Mouse (Mus musculus): ENCODE data around the gene Myrfl.

Myrfl gene

DNA sequence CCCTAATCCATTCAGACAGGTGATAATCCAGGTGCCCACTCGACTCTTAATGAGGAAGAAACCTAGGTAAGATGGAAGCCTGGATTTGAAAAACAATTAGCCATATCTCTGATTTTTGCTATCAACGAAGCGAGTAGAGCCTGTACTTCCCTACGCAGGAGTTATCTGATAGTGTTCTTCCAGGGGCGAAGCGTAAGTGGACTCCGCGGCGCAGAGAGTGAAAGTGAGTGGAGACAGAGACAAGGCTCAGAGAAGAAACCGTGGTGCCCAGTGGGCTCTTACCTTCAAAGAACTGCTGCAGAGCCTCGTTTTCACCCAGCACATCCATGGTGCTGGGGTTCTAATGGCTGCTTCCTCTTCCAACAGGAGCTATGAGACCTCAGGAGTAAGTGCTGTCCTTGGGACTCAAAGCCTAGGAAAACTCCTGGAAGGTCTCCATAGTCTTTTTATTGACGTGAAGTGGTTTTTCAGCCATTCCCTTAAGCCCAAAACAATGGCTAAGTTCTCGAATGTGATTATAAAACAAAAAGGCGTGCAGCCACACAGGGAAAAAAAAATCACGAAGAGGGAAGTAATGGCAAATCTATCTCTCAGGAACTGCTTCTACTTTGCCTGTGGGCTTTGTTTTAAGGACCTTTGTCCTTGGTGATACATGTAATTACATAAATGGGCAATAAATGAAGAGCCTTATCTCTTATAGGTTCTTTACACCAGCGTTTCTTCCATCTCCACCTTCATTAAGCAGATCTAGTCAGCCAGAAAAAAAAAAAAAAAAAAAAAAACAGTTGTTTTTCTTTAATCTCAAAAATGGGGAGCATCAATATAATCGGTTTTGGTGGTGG is at the start of gene Myrfl:
TSS of gene Myrfl (minus strand) at position 584 of the 842 bp plus-strand sequence.
- DNase-seq (ENCODE audit: low spot score) = no peak

GRCm38 (mm10) chr10:116944940-116945339 is 48.2 kb upstream of the Myrfl start:
- DNase-seq (ENCODE audit: low spot score) = no peak

DNA sequence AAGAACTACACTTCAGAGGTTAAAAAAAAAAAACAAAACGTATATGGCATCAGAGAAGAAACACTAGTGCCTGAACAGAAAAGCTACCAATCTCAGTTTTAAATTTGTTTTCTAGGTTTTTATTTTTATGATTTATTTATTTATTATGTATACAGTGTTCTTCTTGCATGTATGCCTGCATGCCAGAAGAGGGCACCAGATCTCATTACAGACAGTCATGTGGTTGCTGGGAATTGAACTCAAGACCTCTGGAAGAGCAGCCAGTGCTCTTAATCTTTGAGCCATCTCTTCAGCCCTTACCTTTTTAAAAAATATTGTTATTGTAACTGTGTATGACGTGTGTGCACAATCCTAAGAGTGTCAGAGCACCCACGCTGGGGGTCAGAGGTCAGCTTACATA is 47.4 kb upstream of the Myrfl start:
- DNase-seq (ENCODE audit: low spot score) = no peak

GRCm38 (mm10) chr10:116943025-116943424 is 46.3 kb upstream of the Myrfl start:
- DNase-seq (ENCODE audit: low spot score) = no peak

GRCm38 (mm10) chr10:116935028-116935427 is 38.3 kb upstream of the Myrfl start:
- DNase-seq (ENCODE audit: low spot score) = no peak

DNA sequence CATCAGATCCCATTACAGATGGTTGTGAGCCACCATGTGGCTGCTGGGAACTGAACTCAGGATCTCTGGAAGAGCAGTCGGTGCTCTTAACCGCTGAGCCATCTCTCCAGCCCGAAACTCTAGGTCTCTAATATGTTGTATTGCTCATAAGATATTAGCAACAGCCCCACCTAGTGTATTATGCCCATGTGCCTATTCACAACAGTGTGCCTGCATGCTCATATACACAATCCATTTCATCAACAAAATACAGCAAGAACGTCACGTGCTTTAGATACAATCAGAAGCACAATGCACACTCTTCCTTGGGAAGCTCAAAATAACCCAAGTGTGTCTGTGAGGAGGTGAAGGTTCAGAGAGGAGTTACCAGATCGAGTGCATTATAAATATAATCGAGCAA is 37.1 kb upstream of the Myrfl start:
- DNase-seq (ENCODE audit: low spot score) = no peak

DNA sequence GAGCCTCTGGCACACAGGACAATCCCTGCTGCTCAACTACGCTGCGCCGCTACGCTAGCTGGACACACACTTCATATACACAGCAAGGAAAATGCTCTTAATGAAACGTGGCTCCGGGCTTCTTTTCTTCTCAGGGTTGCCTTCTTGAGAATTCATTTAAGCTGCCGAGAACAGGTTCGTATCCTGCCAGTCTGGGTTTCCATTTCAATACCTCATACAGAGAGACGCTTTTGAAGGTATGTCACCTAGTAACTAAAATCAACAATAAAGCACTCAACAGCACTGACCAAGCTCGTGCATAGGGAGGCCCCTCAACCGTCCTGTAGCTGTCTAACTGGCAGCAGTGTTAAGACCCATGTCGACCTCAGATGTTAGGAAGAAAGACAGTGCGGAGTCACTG is 35.7 kb upstream of the Myrfl start:
- DNase-seq (ENCODE audit: low spot score) = no peak

DNA sequence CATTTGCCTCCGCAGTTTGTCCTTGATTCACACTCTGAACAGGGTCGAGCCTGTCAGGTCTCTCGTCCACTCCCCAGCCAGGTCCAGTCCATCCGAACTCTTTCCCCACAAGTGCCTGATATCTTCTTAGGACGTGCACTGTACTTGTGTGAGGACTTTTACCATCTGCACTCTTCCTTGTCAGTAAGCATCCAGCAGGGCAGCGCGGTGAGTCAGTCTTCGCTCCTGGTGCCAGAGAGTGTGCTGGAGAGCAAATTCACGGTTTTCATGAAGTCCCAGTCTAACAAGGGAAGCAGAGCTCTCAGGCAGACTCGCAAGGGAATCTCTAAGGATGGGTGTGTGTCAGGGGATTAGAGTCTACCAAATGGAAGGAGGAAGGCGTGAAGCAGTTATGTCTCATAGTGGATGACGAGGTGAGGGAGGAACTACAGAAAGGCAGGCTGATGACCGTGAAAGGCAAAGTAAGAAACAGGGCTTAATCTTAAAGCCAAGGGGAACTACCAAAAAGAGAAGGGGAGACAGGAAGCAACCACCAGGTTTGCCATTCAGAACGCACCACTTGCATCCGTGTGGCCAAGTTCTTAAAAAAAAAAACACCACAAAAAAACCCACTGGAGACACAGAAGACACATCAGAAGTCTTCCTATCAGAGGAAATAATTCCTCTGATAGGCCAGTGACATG is 34.9 kb upstream of the Myrfl start:
- no peak for DNase-seq (ENCODE audit: low spot score)

DNA sequence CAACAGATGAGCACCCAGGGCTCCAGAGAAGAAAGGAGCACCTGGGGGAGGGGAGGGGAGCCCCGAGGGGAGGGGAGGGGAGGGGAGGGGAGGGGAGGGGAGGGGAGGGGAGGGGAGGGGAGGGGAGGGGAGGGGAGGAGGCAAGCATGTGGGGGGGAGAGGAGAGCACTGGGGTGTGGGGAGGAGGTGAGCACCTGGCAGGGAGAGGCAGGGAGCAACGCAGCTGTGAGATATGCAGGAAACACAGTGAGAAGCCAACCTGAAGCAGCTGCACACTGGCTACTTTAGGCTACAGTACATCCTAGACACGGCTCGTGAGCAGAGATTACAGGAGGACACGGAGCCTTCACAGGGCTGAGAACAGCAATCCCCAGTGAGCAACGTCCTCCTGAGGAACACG is 34.2 kb upstream of the Myrfl start:
- DNase-seq (ENCODE audit: low spot score) = no peak

DNA sequence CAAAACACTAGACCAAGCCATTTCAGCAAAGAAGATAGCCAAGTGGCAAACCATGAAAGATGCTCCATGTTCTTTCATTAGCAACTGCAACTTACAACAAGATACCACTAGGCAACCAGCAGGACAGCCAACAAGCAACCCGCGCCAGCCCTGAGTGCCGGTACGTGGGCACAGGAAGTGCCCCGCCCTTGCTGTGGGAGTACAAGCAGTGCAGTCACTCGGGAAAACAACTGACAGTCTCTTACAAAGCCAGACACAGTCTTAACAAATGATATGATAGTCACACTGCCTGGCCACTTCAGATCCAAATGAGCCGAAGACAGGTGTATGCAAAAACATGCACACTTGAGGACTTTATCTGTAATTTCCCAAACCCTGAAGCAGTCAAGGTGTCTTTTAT is 33.8 kb upstream of the Myrfl start:
- peak; percentile 62 for DNase-seq (ENCODE audit: low spot score)

DNA sequence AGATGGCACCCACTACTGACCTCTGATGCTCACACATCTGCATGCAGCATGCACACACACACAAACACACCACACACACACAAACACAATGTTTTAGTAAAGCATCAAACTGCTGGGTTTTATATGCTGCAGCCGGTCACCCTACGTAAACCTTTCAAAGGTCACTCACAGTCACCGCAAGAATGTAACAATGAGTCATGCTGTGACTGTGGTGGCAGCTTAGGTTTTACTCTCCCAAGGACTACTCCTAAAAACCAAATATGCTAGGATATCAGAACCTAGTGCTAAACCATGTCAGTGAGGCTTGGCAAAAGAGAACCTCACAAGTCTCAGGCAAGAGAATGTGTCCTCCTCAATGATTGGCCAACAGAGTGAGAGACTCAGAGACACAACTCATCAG is 32.1 kb upstream of the Myrfl start:
- no peak for DNase-seq (ENCODE audit: low spot score)

DNA sequence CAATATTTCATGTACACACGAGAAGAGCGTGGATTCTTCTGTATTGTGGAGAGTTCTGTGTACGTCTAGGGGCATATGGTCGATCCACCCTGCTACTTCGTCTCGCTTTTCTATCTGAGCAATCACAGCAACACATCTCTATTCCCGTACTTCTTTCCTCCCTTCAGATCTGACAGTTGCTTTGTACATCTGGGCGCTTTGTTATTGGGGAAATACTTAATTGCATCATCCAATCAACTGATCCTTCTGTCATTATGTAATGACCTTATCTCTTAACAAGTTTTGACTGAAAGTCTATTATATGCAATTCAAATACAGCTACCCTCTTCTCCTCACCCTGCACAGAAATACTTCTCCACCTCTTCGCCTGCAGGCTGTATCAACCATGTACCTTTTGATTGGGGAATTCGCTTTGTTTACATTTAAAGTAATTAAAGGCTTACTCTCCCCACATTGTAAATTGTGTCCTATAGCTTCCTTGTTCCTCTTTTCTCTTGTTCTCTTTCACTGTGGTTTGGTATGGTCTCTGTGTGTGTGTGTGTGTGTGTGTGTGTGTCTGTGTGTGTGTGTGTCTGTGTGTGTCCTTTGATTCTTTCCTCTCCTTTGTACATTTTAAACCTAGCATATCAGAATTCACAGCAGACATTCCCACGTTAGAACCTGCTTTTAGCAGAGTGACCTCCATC is 29.9 kb upstream of the Myrfl start:
- DNase-seq (ENCODE audit: low spot score) = no peak

DNA sequence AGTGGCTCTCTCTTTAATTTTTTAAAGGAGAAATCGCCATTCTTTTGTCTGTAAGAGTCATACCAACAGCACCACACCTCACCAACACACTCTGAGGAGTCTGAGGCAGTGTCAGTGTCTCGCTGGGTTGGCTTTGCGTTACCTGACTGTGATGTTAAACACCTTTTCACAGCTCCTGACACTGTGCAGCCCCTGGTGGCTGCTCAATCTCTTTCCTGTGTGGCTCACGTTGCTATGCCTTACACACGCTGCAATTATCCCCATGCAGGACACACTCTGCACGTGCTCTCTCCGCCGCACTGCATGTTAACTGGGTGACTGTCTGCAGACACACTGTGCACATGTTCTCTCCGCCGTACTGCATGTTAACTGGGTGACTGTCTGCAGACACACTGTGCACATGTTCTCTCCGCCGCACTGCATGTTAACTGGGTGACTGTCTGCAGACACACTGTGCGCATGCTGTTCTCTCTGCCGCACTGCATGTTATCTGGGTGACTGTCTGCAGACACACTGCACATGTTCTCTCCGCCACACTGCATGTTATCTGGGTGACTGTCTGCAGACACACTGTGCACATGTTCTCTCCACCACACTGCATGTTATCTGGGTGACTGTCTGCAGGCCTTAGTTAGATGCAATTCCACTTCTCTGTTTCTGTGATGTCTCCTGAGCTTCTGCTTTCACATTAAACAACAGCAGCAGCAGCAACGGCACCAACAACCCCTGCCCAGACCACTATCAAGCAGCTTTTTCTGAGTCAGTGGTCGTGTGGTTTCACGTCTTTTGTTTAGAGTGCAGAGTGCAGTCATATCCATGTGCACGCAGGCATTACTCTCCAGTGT is 27.2 kb upstream of the Myrfl start:
- no peak for DNase-seq (ENCODE audit: low spot score)

DNA sequence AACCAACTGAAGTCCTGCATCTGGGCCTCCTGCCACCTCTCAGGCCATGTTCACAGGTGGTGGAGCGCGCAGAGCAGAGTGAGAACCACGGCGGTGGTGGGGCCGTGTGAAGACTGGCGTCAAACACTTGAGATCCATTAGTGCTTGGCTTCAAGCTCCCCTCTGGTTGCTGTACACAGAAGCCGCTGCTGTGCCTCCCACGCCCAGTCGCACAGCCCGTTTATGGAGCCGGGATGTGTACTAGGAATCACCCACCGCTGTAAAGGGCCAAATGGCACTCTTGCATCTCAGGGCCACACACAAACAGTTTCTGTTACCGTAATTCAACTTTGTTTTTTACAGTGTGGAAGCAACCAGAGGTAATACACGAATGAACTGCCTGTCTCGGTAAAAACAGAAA is 25.4 kb upstream of the Myrfl start:
- no peak for DNase-seq (ENCODE audit: low spot score)

DNA sequence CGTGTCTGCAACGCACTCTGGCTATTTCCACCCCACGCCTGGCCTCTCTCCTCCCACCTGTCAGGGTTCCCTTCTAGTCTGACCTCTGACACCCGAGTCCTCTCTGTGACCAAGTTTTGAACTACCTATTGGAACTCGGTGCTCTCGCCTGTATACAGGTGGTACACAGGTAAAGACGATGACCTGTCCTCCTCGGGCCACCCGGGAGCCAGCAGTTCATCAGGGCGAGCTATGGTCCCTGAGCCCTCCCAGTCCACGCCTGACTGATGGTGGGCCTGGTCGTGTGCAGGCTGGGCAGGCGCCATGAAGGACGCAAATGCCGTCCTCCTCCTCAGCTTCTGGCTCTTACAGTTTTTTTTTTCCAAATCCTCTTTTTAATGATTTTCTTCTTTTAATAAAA is 24.7 kb upstream of the Myrfl start:
- DNase-seq (ENCODE audit: low spot score) = no peak

DNA sequence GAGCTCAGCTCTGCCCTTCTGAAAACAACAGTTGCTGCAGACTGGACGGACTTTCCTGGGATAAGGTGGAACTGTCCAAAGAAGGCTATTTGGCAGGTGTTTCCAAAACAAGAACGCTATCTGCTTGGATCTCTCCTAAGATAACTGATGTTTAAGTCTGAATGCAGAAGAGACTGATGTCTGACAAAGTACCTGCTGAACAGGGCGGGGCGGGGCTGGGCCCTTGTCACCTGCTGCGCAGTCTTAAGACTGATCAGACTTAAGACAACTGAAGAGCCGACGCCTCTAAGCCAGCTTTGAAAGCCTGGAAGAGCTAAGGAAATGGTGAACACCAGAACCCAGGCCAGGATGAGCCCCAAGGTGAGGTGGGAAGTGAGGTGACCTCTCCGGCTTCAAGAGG is 23.9 kb upstream of the Myrfl start:
- no peak for DNase-seq (ENCODE audit: low spot score)

DNA sequence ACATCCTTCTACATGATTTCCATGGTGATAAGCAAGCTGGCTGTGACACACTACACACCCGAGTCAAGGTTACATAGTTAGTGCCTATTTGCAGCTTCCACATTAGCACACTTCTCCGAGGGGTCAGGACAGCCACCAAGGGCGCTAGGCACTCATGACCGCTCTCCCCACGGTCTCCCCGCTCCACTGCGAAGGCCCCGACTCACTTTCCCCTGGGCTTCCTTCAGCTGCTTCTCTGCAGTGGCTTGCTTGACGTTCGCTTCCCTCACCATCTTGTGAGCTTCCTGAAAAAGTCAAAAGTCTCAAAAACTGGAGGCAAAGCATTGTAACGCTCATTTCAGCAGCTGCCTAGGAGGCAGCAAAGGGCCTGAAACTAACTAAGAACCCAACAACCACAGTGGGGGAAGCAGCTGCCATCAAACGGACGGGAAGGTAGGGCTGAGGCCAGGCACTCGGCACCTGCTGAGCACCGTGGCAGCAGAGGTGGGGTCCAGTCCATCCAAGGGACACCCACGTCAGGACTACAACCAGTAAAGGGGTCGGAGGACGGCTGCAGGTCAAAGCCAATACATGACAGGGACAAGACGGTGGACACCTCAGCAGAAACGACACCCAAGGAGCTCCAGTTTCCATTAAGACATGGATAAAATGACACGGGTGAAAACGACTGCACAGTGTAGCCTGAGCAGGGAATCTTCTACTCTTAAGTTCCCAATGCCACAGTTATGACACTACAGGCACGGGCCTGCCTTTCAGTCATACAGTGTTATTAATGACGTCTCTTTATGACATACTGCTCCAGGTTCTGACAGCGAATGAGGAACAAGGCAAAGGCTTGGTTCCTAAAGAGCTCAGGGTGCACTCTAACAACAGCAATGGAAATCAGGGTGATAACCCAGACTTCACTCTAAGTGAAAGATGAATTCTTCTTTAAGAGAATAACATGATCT is 22.9 kb upstream of the Myrfl start:
- no peak for DNase-seq (ENCODE audit: low spot score)

GRCm38 (mm10) chr10:116916581-116916980 is 19.9 kb upstream of the Myrfl start:
- no peak for DNase-seq (ENCODE audit: low spot score)

GRCm38 (mm10) chr10:116915286-116915685 is 18.6 kb upstream of the Myrfl start:
- no peak for DNase-seq (ENCODE audit: low spot score)

DNA sequence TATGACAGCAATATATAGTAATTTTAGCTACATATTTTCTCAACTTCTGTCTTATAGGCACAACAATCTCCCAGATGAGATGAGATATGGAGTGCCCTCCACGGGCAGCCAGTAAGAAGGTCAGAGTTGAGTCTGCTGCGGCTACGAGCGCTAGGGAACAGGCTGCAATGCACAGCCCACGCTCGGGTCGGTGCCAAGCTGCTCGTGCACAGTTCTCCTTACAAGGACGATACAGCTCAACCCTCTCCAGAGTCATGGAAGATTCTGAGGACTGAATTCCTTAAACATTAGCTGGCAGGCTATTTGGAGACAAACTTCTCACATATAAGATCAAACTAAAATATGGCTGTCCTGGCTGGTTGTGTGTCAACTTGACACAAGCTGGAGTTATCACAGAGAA is 17.9 kb upstream of the Myrfl start:
- no peak for DNase-seq (ENCODE audit: low spot score)
